Mouse (Mus musculus) limb, embryonic 15.5 days (tissue): Measurements from ENCODE around the gene Slc4a8. TPM values are rescaled to one million over a fixed set of nuclear protein-coding genes. Genes with fewer than 3 reads are reported as not detected.

Experiments used
- ATAC-seq: fragments of 200-750 bp; cut with Nextera tagmentation; 2 replicates; pipeline ENCODE4 v1.8.0; 2017; ENCODE audit warnings: low read depth, moderate TSS enrichment; ENCODE audit not compliant: insufficient number of reproducible peaks, low FRiP score, low TSS enrichment
- H3K27ac ChIP-seq: fragments of 300-500 bp; sonication (generic); 2 replicates; pipeline ENCODE4 v1.5.1; 2015; ENCODE audit warnings: moderate library complexity, mild to moderate bottlenecking, inconsistent platforms
- H3K27me3 ChIP-seq: fragments of 300-500 bp; sonication (generic); 2 replicates; pipeline ENCODE4 v1.6.1; 2015; ENCODE audit warnings: inconsistent platforms
- H3K36me3 ChIP-seq: fragments of 300-500 bp; sonication (generic); 2 replicates; pipeline ENCODE4 v1.6.1; 2015; ENCODE audit warnings: inconsistent platforms
- H3K4me1 ChIP-seq: fragments of 300-500 bp; sonication (generic); 2 replicates; pipeline ENCODE4 v1.6.1; 2015; ENCODE audit warnings: inconsistent platforms
- H3K4me2 ChIP-seq: fragments of 300-500 bp; sonication (generic); 2 replicates; pipeline ENCODE4 v1.6.1; 2015; ENCODE audit warnings: mild to moderate bottlenecking, inconsistent platforms
- H3K4me3 ChIP-seq: fragments of 300-500 bp; sonication (generic); 2 replicates; pipeline ENCODE4 v1.5.1; 2015; ENCODE audit warnings: mild to moderate bottlenecking, inconsistent platforms
- H3K9ac ChIP-seq: fragments of 300-500 bp; sonication (generic); 2 replicates; pipeline ENCODE4 v1.6.1; 2015; ENCODE audit warnings: inconsistent platforms
- H3K9me3 ChIP-seq: fragments of 300-500 bp; sonication (generic); 2 replicates; pipeline ENCODE4 v1.6.1; 2016; ENCODE audit warnings: inconsistent platforms
- WGBS: fragments of 180-500 bp; shearing (Covaris S2); methylation state at CpG from one replicate; pipeline ENCODE4 v1.1.7; 2015; 5-methylcytosine and 5-hydroxymethylcytosine counted together
- polyA plus RNA-seq: library from polyadenylated mRNA; unstranded; fragments of >200 nt; fragmentation: Nextera tagmentation; extraction: Ambion mirVana; gene quantifications from 2 replicates; pipeline ENCODE4 v1.2.1, GENCODE M21; 2015

Slc4a8 gene
- polyA plus RNA-seq, 1 experiment from 2014 or later = 3.7 TPM

DNA sequence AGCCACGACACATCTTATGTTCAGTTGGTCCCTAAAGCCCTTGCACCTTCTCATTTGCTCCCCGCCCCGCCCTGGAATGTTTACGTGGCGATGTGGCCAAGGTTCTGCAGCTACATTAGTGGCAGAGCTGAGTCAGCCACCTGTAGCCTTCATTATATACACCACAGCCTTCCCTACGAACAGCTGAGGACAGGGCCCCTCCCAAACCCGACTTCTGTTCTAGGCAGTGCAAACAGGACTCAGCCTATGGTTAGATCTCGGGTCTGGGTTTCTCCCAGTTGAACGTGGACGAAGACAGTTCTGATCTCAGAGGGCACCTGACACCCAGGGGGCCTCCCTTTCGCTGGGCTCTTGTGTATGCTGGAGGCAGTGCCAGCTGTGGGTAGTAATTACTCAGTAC, 33.7 kb upstream of the Slc4a8 start:
- 73% methylated on average over 11 of the region's 11 CpGs for WGBS
- no peak for ATAC-seq
- no peak overlapping the region for H3K4me2 ChIP-seq
- H3K4me3 ChIP-seq = no peak overlapping the region
- H3K4me1 ChIP-seq = peaks cover 13% of the 10 kb centered on the region
- no peaks in the 10 kb centered on the region for H3K36me3 ChIP-seq
- H3K27me3 ChIP-seq = peaks cover 49% of the 10 kb centered on the region
- no peaks in the 10 kb centered on the region for H3K9me3 ChIP-seq
- H3K27ac ChIP-seq = peak overlapping the region; percentile 27; the same call in 1 of the 2 replicates
- no peak overlapping the region for H3K9ac ChIP-seq

DNA sequence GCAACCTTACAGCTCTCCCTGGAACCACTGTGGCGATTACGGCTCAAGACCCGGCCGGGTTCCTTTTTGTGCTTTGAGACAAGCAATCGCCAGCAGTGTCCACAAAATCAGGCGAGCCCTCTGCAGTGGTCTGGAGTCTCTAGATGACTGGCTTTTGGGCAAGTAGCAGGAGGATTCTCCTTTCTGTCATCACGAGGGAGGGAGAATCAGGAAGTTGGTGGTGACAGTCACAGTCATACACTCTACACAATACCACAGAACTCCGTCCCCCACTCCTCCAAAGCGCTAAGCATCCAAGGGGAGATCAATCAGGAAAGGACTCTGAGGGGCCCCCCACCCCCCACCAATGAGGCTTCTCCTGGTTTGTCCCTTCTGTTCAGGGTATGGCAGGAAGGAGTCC, 33.0 kb upstream of the Slc4a8 start:
- Histone ChIP-seq H3K4me3 (peak overlapping the region; percentile 38), H3K36me3 (no peaks in the 10 kb centered on the region), H3K4me1 (peaks cover 13% of the 10 kb centered on the region), H3K4me2 (peak overlapping the region; percentile 59), H3K9me3 (no peaks in the 10 kb centered on the region), H3K27me3 (peaks cover 49% of the 10 kb centered on the region), H3K9ac (no peak overlapping the region), H3K27ac (no peak overlapping the region)
- 30% methylated on average over 9 of the region's 9 CpGs for WGBS
- ATAC-seq = no peak

DNA sequence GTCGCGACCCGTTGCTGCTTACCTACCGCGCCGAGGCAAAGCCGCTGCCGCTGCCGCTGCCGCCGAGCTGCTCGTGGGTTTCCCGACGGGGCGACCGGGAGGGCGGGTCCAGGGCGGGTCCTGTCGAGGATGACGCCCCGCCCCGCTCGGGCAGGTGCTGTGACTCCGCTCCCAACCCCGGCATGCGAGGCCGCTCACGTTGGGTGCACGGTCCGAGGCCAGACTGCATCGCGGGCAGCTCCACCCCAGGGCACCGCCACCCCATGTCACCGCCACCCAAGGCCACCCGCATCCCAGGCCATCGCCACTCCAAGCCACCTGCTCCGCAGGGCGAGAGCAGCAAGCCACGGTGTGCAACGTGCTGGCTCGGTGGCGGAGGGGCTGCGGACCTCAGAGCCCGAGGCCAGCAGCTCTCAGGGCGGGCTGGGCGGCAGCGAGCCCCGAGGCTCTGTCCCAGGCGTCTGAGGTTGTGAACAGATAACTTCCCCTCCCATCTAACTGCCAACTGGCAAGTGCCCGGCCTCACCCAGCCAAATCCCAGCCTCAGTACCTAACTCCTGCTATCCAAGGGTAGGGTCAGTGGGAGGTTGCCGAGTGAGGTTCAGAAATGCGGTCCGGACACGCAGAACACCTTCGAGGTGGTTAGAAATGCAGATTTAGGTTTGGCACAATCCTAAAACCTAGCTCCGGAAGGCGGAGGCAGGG, 32.1 kb upstream of the Slc4a8 start, which contains the start of gene Galnt6:
TSS of gene Galnt6 (minus strand) at position 96 of the 705 bp plus-strand sequence.
- Histone ChIP-seq H3K36me3 (no peaks in the 10 kb centered on the region), H3K4me1 (peaks cover 13% of the 10 kb centered on the region), H3K27me3 (peaks cover 49% of the 10 kb centered on the region), H3K9ac (no peak within 1 kb of the TSS), H3K4me3 (peak within 1 kb of the TSS; percentile 38), H3K9me3 (no peaks in the 10 kb centered on the region), H3K27ac (peak within 1 kb of the TSS; percentile 27; the same call in 1 of the 2 replicates), H3K4me2 (peak within 1 kb of the TSS; percentile 59)
- no peak for ATAC-seq
- 6% methylated on average over 48 of the region's 57 CpGs for WGBS

- Histone ChIP-seq H3K27ac (no peak overlapping the region), H3K4me2 (no peak overlapping the region), H3K9ac (no peak overlapping the region), H3K27me3 (peaks cover 49% of the 10 kb centered on the region), H3K4me3 (no peak overlapping the region), H3K36me3 (no peaks in the 10 kb centered on the region), H3K4me1 (peaks cover 13% of the 10 kb centered on the region), H3K9me3 (no peaks in the 10 kb centered on the region)
- WGBS = 49% methylated on average over 9 of the region's 9 CpGs
- no peak for ATAC-seq
Observed at GRCm38 (mm10) chr15:100731081-100731480, 30.5 kb upstream of the Slc4a8 start.

DNA sequence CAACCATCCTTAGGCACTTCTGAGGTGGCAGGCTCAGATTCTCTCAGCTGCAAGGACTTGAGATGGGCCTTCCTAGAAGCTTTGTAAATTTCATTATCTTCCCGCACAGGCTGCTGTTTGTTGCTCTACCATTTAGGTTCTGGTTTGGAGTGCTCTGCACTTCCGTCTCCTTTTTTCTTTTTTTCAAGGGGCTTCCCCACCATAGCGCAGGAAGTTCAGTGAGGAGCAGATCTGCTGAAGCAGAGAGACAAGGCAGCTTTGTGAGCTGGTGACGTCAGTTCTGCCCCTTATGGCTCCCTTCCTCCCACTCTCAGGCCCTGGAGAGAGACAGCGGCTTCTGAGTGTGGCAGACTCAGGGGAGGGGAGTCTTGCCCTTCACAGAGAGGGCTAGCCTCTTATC, 29.0 kb upstream of the Slc4a8 start:
- WGBS = 36% methylated on average over 5 of the region's 5 CpGs
- H3K9me3 ChIP-seq = no peaks in the 10 kb centered on the region
- no peaks in the 10 kb centered on the region for H3K36me3 ChIP-seq
- H3K4me3 ChIP-seq = no peak overlapping the region
- ATAC-seq = no peak
- H3K4me1 ChIP-seq = peaks cover 13% of the 10 kb centered on the region
- H3K27ac ChIP-seq = no peak overlapping the region
- no peak overlapping the region for H3K4me2 ChIP-seq
- peaks cover 42% of the 10 kb centered on the region for H3K27me3 ChIP-seq
- no peak overlapping the region for H3K9ac ChIP-seq

GRCm38 (mm10) chr15:100735095-100735952, 26.2 kb upstream of the Slc4a8 start:
- Histone ChIP-seq H3K4me1 (0 out of 2 replicates have a peak, but pooled peaks cover 3% of the 10 kb centered on the region), H3K27me3 (peaks cover 16% of the 10 kb centered on the region), H3K27ac (no peak overlapping the region), H3K4me3 (no peak overlapping the region), H3K9ac (no peak overlapping the region), H3K36me3 (no peaks in the 10 kb centered on the region), H3K4me2 (no peak overlapping the region), H3K9me3 (no peaks in the 10 kb centered on the region)
- 90% methylated on average over 14 of the region's 15 CpGs for WGBS
- ATAC-seq = no peak

GRCm38 (mm10) chr15:100735953-100736300, 25.6 kb upstream of the Slc4a8 start:
- H3K27me3 ChIP-seq = peaks cover 11% of the 10 kb centered on the region
- H3K36me3 ChIP-seq = no peaks in the 10 kb centered on the region
- no peak for ATAC-seq
- no peak overlapping the region for H3K4me3 ChIP-seq
- H3K9me3 ChIP-seq = no peaks in the 10 kb centered on the region
- WGBS = 83% methylated on average over 9 of the region's 9 CpGs
- H3K4me1 ChIP-seq = 0 out of 2 replicates have a peak, but pooled peaks cover 3% of the 10 kb centered on the region
- no peak overlapping the region for H3K27ac ChIP-seq
- H3K9ac ChIP-seq = no peak overlapping the region
- H3K4me2 ChIP-seq = no peak overlapping the region

- no peak overlapping the region for H3K9ac ChIP-seq
- no peaks in the 10 kb centered on the region for H3K9me3 ChIP-seq
- no peak overlapping the region for H3K4me2 ChIP-seq
- H3K4me3 ChIP-seq = no peak overlapping the region
- H3K4me1 ChIP-seq = 0 out of 2 replicates have a peak, but pooled peaks cover 2% of the 10 kb centered on the region
- H3K27me3 ChIP-seq = no peaks in the 10 kb centered on the region; the same call in 1 of the 2 replicates
- no peaks in the 10 kb centered on the region for H3K36me3 ChIP-seq
- ATAC-seq = no peak
- no peak overlapping the region for H3K27ac ChIP-seq
- WGBS = 93% methylated on average over 3 of the region's 3 CpGs
Observed at GRCm38 (mm10) chr15:100737667-100738066, 23.9 kb upstream of the Slc4a8 start.

- no peaks in the 10 kb centered on the region for H3K4me1 ChIP-seq
- WGBS = 77% methylated on average over 7 of the region's 7 CpGs
- H3K36me3 ChIP-seq = no peaks in the 10 kb centered on the region
- no peak overlapping the region for H3K4me2 ChIP-seq
- H3K9me3 ChIP-seq = no peaks in the 10 kb centered on the region
- no peak overlapping the region for H3K27ac ChIP-seq
- H3K4me3 ChIP-seq = no peak overlapping the region
- H3K9ac ChIP-seq = no peak overlapping the region
- no peaks in the 10 kb centered on the region for H3K27me3 ChIP-seq
- ATAC-seq = no peak
Observed at GRCm38 (mm10) chr15:100738351-100738781, 23.2 kb upstream of the Slc4a8 start.

GRCm38 (mm10) chr15:100739442-100739841, 22.1 kb upstream of the Slc4a8 start:
- no peak for ATAC-seq
- no peak overlapping the region for H3K27ac ChIP-seq
- 89% methylated on average over 6 of the region's 6 CpGs for WGBS
- H3K9me3 ChIP-seq = no peaks in the 10 kb centered on the region
- H3K9ac ChIP-seq = no peak overlapping the region
- no peak overlapping the region for H3K4me2 ChIP-seq
- no peaks in the 10 kb centered on the region for H3K36me3 ChIP-seq
- H3K27me3 ChIP-seq = no peaks in the 10 kb centered on the region
- H3K4me1 ChIP-seq = no peaks in the 10 kb centered on the region
- H3K4me3 ChIP-seq = no peak overlapping the region

GRCm38 (mm10) chr15:100743238-100743637, 18.3 kb upstream of the Slc4a8 start:
- H3K9me3 ChIP-seq = no peaks in the 10 kb centered on the region
- no peak overlapping the region for H3K27ac ChIP-seq
- no peaks in the 10 kb centered on the region for H3K36me3 ChIP-seq
- no peak overlapping the region for H3K4me3 ChIP-seq
- 89% methylated on average over 6 of the region's 6 CpGs for WGBS
- H3K4me1 ChIP-seq = peaks cover 7% of the 10 kb centered on the region
- ATAC-seq = no peak
- no peak overlapping the region for H3K9ac ChIP-seq
- no peak overlapping the region for H3K4me2 ChIP-seq
- no peaks in the 10 kb centered on the region for H3K27me3 ChIP-seq
